Mouse (Mus musculus) 3T3-L1 (cell line): ENCODE measurements around the gene Ms4a10.
A peak's percentile ranks its signal among the peaks of the same experiment; 100 is the strongest.

Experiments
- DNase-seq: peaks from one replicate; pipeline ENCODE4 v3.0.0-alpha.2; 2015; ENCODE audit warnings: low read depth, low spot score

Ms4a10 gene

GRCm38 (mm10) chr19:10959085-10959977 lies 15.1 kb downstream of the Ms4a10 start:
- DNase-seq = peak; percentile 87

DNA sequence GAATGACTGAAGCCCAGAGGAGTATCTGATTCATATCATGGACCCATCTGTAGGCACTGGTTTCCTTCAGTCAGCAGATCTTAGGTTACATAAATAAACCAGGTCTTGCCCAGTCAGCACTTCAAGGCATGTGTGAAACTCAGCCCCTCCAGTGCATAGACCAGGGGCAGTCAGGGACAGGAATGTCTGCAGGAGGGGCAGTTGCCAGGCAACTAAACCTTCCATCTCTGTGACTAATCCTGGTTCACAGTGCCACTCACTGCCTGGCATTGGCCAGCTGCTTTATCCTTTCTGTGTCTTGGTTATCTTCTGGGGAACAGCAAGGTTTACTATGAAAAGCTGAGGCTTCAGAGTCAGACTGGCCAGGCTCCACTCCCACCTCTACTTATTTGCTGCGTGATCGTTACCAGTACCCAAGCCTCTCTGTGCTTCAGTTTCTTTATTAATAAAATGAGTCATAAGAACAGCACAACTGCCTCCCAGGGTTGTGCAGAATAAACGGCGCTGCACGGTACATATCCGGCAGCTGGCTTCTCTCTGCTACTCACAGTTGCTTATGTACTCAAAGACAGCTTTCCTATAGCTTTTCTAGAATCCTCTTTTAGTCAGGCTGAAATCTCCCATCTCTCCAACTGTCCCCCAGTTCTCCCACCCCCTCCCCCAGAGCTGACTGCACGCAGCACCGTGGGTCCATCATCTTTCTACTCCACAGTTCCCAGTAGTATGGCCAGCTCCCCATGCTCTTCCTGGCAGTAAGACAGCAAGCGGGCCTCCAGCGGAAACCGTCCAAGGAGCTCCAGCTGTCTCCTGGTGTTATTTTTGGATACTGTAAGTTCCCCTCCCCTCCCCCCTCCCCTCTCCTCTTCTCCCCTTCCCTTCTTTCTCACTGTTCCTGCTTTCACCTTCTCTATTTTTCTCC lies 22.2 kb downstream of the Ms4a10 start:
- DNase-seq = peak; percentile 85

DNA sequence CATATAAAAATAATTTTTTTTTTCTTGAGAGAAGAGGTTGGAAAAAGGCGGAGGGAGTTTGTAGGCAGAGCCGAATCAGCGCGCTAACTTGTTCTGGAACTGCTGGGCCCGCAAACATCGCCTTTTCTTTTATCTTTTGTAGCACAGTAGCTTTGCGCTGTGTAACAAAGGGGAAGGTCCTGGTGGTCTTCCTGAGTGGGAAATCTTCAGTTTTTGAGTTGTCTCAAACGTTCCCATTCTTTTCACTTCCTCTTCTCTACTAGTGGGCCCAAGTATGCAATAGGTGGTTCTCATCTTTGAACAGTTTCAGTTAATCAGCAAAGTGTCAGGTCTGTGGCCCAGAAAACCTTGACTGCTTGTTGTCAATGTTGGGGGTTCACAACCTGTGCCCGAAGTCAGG lies 24.9 kb downstream of the Ms4a10 start:
- no peak for DNase-seq

DNA sequence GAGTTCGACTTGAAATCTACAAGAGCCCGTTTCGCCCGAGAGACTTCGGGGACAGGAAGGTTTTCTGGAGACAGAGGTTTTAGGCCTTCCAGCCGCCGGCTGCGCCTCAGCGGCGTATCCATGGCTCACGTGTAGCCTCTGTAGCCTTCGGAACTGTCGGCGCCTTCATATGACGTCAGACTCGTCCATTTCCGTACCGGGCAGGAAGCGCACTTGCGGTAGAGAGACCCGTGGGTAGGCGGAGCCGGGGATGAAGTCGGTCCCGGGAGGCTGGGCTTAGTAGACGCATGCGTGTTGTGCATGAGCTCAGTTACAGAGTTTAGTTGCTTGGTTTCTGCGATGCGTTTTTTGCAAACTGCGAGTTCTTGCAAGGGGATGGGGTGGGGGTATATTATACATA lies 25.4 kb downstream of the Ms4a10 start, which contains the start of gene Ccdc86:
Gene Ccdc86, minus strand, starts transcription at position 155 of the 400 bp plus-strand sequence.
- peak; percentile 100 for DNase-seq

- DNase-seq = no peak
Measured at GRCm38 (mm10) chr19:10948416-10948815, 26.1 kb downstream of the Ms4a10 start.

DNA sequence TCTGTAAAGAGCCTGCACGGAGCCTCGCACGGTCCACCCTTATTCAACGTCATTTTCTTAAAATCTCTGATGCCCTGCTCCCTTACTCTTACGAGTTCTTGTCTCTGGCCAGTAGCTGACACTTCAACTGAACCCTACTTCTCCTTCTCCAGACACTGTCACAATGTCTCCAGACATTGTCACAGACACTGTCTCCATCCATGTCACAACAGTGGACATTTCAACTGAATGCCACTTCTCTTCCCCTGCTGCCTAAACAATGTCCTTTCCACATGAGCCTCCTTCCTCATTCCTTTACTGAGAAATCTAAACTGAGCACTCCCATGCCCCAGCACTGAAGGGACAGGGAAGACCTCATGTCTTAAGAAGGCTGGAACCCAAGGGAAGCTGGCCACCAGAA lies 27.3 kb downstream of the Ms4a10 start:
- no peak for DNase-seq

DNA sequence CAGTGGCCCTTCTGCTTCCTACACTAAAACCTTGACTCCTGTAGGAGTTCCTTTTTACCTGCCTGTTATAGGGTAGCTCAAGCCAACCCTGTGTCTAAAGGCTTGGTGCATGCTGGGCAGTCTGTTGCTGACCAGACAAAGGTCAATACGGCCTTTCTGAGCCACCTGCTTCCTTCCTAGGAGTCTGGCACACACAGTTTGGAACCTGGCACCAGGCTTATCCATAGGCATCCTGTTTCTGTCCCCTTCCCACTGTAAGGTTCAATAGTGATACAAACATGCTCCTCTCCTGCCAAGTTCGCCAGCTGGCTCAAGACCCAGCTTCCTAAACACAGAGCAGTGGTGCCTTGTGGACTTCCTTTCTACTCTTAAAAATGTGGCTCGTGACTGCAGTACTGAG lies 28.0 kb downstream of the Ms4a10 start:
- DNase-seq = no peak

GRCm38 (mm10) chr19:10943955-10944354 lies 30.5 kb downstream of the Ms4a10 start:
- DNase-seq = no peak

DNA sequence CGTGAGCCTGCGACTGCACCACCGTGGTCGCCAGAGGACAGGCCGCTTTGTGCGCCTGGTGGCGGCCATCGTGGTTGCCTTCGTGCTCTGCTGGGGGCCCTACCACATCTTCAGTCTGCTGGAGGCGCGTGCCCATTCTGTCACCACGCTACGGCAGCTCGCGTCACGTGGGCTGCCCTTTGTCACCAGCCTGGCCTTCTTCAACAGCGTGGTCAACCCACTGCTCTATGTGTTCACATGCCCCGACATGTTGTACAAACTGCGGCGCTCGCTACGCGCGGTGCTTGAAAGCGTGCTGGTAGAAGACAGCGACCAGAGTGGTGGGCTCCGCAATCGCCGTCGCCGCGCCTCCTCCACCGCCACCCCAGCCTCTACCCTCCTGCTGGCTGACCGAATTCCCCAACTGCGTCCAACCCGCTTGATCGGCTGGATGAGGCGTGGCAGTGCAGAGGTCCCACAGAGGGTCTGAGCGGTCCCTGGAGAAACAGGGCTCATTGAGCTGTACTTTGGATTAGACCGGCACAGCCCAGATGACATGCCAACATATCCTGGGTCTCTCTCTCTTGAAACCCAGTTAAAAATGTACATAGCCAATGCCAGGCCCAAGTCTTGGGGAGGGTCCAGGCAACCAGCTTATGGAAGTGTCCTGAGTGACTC lies 33.5 kb downstream of the Ms4a10 start:
- no peak for DNase-seq

DNA sequence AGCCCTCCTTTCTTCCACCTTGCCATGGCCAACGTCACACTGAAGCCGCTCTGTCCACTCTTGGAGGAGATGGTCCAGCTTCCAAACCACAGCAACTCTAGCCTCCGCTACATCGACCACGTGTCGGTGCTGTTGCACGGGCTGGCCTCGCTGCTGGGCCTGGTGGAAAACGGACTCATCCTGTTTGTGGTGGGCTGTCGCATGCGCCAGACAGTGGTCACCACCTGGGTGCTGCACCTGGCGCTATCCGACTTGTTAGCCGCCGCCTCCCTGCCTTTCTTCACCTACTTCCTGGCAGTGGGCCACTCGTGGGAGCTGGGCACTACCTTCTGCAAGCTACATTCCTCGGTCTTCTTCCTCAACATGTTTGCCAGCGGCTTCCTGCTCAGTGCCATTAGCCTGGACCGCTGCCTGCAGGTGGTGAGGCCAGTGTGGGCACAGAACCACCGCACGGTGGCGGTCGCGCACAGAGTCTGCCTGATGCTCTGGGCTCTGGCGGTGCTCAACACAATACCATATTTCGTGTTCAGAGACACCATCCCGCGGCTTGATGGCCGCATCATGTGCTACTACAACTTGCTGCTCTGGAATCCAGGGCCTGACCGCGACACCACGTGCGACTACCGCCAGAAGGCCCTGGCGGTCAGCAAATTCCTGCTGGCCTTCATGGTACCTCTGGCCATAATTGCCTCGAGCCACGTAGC lies 34.2 kb downstream of the Ms4a10 start:
- no peak for DNase-seq

GRCm38 (mm10) chr19:10938771-10939170 lies 35.7 kb downstream of the Ms4a10 start:
- no peak for DNase-seq

DNA sequence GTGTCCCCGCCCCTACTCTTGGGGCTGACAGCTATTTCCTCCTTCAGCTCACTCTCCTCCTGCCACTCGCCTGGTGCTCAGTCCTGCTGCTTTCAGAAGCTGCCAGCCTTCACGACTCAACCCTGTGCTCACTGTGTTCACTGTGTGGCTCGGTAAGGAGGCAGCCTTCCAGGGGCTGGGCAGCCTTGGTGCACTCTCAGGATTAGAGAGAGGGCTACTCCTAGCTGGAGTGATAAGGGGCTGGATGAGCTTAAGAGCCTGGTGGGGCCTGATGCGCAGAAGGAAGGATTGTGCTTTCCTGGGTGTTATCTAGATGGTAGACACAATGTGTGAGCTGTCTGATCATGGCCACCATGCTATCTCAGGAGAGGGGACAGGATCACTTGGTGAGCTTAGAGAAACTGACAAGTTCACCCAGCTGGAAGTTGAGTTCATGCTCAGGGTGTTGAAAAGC lies 37.3 kb downstream of the Ms4a10 start, which contains the start of gene Ptgdr2:
Gene Ptgdr2, plus strand, starts transcription at position 51 of the 454 bp plus-strand sequence.
- DNase-seq = no peak

DNA sequence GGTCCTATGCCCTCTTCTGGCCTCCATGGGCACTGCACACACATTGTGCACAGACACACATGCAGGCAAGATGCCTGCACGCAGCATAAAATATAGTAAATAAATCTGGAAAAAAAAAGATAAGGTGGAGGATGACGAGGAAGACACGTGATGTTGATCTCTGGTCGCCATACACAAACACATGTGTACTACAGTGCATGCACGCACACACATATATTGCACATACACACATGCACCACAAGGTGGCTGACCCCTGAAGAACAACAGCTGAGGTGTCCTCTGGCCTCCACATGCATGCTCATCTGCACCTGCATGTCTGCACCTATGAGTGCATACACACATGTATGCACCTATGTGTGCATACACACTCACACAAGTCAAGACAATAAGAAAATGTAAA lies 38.4 kb downstream of the Ms4a10 start:
- no peak for DNase-seq

DNA sequence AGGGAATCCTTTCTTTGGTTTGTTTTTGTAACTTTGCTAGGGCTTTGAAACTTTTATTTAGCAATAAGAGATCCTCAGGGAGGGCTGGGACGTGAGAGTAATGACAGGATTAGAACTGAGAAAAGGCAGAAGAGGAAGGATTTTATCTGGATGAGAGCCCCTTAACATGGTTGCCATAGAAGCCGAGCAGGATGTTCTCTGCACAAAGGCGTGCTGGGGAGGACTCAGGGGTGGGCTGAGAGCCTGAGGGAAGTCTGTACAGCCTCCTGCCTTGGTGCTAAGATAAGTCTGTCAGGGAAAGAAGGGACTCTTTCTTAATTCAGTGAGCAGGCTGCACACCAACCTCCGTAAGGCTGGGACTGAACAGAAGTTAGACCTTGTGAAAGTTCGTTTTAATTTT lies 39.4 kb downstream of the Ms4a10 start:
- DNase-seq = no peak

DNA sequence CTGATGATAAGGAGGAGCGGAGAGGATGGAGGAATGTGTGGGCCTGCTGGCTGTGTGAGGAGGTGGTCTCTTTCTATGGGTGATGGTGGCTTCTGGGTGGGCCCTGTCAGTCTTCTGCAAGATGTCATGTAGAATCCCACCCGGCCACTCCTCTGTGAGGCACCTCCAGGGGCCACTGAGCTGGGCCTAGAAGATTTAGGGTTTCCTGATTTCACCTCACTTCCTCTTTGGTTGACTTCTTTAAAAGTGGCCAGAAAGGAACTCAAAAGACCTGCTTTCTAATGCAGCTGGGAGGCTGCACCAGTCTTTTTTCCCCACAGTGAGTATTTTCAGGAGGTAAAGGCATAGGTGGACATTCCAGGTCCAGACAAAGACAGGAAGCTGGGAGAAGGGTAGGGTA lies 43.8 kb downstream of the Ms4a10 start:
- DNase-seq = no peak

DNA sequence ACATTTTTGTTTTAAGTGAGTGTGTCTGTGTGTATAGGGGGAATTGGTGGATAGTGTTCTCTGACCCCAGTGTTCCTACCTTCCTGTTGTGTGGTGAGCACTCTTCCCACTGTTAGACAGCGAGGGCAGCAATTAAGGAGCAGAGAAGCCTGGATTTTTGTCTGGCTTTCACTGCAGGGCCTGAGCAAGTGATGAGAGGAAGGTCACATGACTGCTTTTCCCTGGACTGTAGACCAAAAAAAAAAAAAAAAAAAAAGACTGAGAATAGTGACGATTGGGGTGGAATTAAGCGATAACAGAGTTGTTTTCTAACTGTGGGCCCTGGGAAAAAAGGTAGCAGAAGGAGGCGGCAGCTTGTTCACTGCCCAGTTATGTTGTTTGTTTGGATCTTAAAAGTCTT lies 47.8 kb downstream of the Ms4a10 start:
- no peak for DNase-seq

- no peak for DNase-seq
Measured at GRCm38 (mm10) chr19:10926123-10926621, 48.3 kb downstream of the Ms4a10 start.

GRCm38 (mm10) chr19:10924220-10924619 lies 50.2 kb downstream of the Ms4a10 start:
- peak; percentile 71 for DNase-seq

- DNase-seq = peak; percentile 52
Measured at GRCm38 (mm10) chr19:10921058-10921457, 53.4 kb downstream of the Ms4a10 start.

- no peak for DNase-seq
Measured at GRCm38 (mm10) chr19:10920532-10920931, 53.9 kb downstream of the Ms4a10 start, which contains the start of gene Zp1. Zp1 (minus strand) TSS chr19:10920632.
